Mouse (Mus musculus) cerebellum, adult 2 months (tissue): Measurements from ENCODE around the gene Usp2.

Experiments
- CTCF ChIP-seq: fragments of 200-500 bp; IDR thresholded peaks from 2 replicates; pipeline ENCODE4 v1.5.1; 2011; ENCODE audit warnings: low read depth, mild to moderate bottlenecking, control low read depth, low read length, moderate library complexity, borderline replicate concordance; ENCODE audit not compliant: insufficient read depth
- POLR2A ChIP-seq: fragments of 200-500 bp; IDR thresholded peaks from 2 replicates; pipeline ENCODE4 v1.6.1; 2011; ENCODE audit warnings: low read length, control low read depth, borderline replicate concordance; ENCODE audit not compliant: insufficient read depth

DNA sequence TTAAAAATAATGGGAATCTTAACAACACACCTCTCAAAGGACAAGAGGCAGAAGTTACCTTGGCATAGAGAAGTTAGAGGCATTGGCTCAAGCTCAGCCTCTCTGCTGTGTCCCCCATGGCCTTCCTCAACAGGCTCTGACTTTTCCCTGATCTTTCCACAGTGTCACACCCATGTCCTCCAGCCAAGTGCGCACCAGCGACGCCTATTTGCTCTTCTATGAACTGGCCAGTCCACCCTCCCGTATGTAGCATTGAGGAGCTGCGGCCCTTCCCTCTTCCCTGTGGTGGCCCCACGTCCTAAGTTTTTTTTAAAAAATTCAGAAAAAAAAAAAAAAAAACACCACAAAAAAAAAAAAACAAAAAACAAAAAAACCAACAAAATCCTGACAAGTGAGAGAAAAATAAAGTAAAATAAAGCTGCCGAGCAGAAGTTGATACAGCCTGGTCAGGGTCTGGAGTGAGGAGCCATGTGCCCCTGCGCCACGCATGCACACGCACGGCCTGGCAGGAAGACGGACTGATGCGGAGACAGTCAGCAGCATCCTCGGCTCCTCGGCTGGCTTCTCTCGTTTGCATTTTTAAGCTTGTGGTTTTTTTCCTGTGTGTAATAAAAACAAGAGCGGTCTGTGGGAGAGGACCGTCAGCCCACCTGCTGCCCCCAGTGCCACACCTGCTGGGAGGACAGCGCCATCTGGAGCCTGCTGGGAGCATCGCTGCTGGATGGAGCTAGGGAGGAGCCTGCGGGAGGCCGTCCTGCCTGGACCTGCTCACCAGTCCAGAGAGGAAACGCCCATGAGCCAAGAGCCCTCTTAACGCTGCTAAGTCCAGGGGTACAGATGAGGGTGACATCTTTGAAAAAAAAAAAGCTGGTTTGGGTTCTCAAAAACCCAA, 27.0 kb downstream of the Usp2 start:
- TF ChIP-seq POLR2A (no peak), CTCF (peak; percentile 89)
